Mouse (Mus musculus): Measurements from ENCODE around the gene Pgf. TPM values are rescaled to one million over a fixed set of nuclear protein-coding genes. Genes with fewer than 3 reads are reported as not detected.

Pgf gene
- polyA plus RNA-seq, 1 experiment from 2014 or later = 2.5 TPM

- H3K9me3 ChIP-seq = no peaks in the 10 kb centered on the region
- no peak overlapping the region for H3K27ac ChIP-seq
- no peaks in the 10 kb centered on the region for H3K27me3 ChIP-seq (ENCODE audit: poor library complexity, severe bottlenecking)
- no peaks in the 10 kb centered on the region for H3K4me1 ChIP-seq
- peaks cover 99% of the 10 kb centered on the region for H3K36me3 ChIP-seq (replicated peaks)
- no peak overlapping the region for H3K4me3 ChIP-seq
- 95% methylated on average over 5 of the region's 5 CpGs for WGBS
- no peak for DNase-seq (ENCODE audit: extremely low spot score, low spot score)
These were observed 52.8 kb downstream of the Pgf start for GRCm38 (mm10) chr12:85124751-85125150.

DNA sequence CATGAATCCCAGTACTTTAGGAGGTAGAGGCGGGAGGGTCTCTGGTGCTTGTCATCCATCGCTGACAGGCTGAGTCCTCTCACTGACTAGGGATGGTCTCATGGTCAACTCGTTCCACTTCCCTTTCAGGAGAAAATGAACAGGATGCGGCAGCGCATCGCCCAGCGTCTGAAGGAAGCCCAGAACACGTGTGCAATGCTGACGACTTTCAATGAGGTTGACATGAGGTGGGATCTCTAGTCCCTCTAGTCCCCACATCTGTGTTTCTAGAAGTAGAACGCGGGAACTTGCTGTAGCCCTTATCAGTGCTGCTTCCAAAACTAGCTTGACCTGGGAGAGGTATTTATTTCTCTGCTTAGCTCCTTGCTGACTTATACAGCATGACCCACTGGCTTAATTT, 53.9 kb downstream of the Pgf start:
- H3K27ac ChIP-seq = no peak overlapping the region
- 95% methylated on average over 11 of the region's 11 CpGs for WGBS
- H3K36me3 ChIP-seq (replicated peaks) = peaks cover 100% of the 10 kb centered on the region

GRCm38 (mm10) chr12:85123108-85123530, 54.5 kb downstream of the Pgf start:
- no peaks in the 10 kb centered on the region for H3K4me1 ChIP-seq
- H3K36me3 ChIP-seq (replicated peaks) = peaks cover 100% of the 10 kb centered on the region
- H3K27me3 ChIP-seq (ENCODE audit: poor library complexity, severe bottlenecking) = no peaks in the 10 kb centered on the region
- no peak for DNase-seq (ENCODE audit: extremely low spot score, low spot score)
- no peak overlapping the region for H3K4me3 ChIP-seq
- no peak overlapping the region for H3K27ac ChIP-seq
- H3K9me3 ChIP-seq = no peaks in the 10 kb centered on the region
- WGBS = 94% methylated on average over 9 of the region's 9 CpGs

More for the DNA sequence above, 53.9 kb downstream of the Pgf start:
- Histone ChIP-seq H3K4me1 (no peaks in the 10 kb centered on the region), H3K27me3 (ENCODE audit: poor library complexity, severe bottlenecking) (no peaks in the 10 kb centered on the region), H3K9me3 (no peaks in the 10 kb centered on the region), H3K4me3 (no peak overlapping the region)
- no peak for DNase-seq (ENCODE audit: extremely low spot score, low spot score)

- H3K9me3 ChIP-seq = no peaks in the 10 kb centered on the region
- no peaks in the 10 kb centered on the region for H3K4me1 ChIP-seq
- 94% methylated on average over 9 of the region's 9 CpGs for WGBS
- no peak overlapping the region for H3K27ac ChIP-seq
- no peak for DNase-seq (ENCODE audit: extremely low spot score, low spot score)
- peaks cover 97% of the 10 kb centered on the region for H3K36me3 ChIP-seq (replicated peaks)
- H3K27me3 ChIP-seq (ENCODE audit: poor library complexity, severe bottlenecking) = no peaks in the 10 kb centered on the region
- no peak overlapping the region for H3K4me3 ChIP-seq
These were observed 55.7 kb downstream of the Pgf start for GRCm38 (mm10) chr12:85121806-85122459.

Other genes with a start within 250 kb of the Pgf start
- gene Fcf1, start 206.9 kb downstream of the Pgf start, polyA plus RNA-seq (2016; fragmentation: Nextera tagmentation; extraction: Ambion mirVana) = 174 and 175 TPM in 2 replicates
- 18.5 and 18.7 TPM in 2 replicates for gene Arel1, start 206.9 kb downstream of the Pgf start, polyA plus RNA-seq (2016; fragmentation: Nextera tagmentation; extraction: Ambion mirVana)
- gene Ylpm1, start 181.5 kb downstream of the Pgf start, polyA plus RNA-seq (2016; fragmentation: Nextera tagmentation; extraction: Ambion mirVana) = 34.2 and 37.2 TPM in 2 replicates
- gene Prox2, start 67.0 kb downstream of the Pgf start, polyA plus RNA-seq (2016; fragmentation: Nextera tagmentation; extraction: Ambion mirVana) = 2.3 and 2.7 TPM in 2 replicates
- gene Dlst, start 67.0 kb downstream of the Pgf start, polyA plus RNA-seq (2016; fragmentation: Nextera tagmentation; extraction: Ambion mirVana) = 113 and 122 TPM in 2 replicates
- 0.89 and 1.0 TPM in 2 replicates for gene Rps6kl1, start 26.5 kb downstream of the Pgf start, polyA plus RNA-seq (2016; fragmentation: Nextera tagmentation; extraction: Ambion mirVana)
- gene Eif2b2, start 41.7 kb upstream of the Pgf start, polyA plus RNA-seq (2016; fragmentation: Nextera tagmentation; extraction: Ambion mirVana) = 123 and 129 TPM in 2 replicates
- 8.7 and 9.4 TPM in 2 replicates for gene Mlh3, start 92.8 kb upstream of the Pgf start, polyA plus RNA-seq (2016; fragmentation: Nextera tagmentation; extraction: Ambion mirVana)
- 50.7 and 53.4 TPM in 2 replicates for gene Acyp1, start 110.6 kb upstream of the Pgf start, polyA plus RNA-seq (2016; fragmentation: Nextera tagmentation; extraction: Ambion mirVana)
- 1.3 and 1.7 TPM in 2 replicates for gene Zc2hc1c, start 110.8 kb upstream of the Pgf start, polyA plus RNA-seq (2016; fragmentation: Nextera tagmentation; extraction: Ambion mirVana)
- 23.9 TPM in 2 replicates for gene Nek9, start 161.6 kb upstream of the Pgf start, polyA plus RNA-seq (2016; fragmentation: Nextera tagmentation; extraction: Ambion mirVana)
- gene Tmed10, start 197.1 kb upstream of the Pgf start, polyA plus RNA-seq (2016; fragmentation: Nextera tagmentation; extraction: Ambion mirVana) = 245 and 247 TPM in 2 replicates

Data from forebrain, embryonic 10.5 days (tissue).